Mouse (Mus musculus) 3T3-L1 (cell line): ENCODE results near the gene Ccdc88c.
"Not testable (repeated sequence)": the region's sequence is repeated elsewhere in the genome, so short reads cannot be mapped to it uniquely, and the experiment has no call there.

ENCODE experiments used
- DNase-seq: peaks from one replicate; pipeline ENCODE4 v3.0.0-alpha.2; 2015; ENCODE audit warnings: low read depth, low spot score

Ccdc88c gene

DNA sequence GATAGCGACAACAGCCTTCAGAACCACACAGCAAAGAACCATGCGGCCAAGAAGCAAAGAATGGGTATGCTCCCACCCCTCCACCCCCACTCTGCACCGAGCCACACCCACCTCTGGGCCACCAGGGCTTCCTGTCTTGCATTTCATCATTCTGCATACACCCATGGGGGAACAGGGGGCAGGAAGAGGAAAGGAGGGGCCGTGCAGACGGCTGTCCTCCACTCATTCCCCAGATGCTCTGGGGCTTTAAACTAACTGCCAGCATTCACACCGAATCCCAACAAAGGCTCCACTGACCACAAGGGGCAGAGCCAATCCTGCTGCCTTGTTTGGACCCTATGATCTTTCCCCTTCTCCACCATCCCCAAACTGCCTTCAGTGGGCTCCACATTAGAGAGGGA, 10.9 kb downstream of the Ccdc88c start:
- DNase-seq = no peak

DNA sequence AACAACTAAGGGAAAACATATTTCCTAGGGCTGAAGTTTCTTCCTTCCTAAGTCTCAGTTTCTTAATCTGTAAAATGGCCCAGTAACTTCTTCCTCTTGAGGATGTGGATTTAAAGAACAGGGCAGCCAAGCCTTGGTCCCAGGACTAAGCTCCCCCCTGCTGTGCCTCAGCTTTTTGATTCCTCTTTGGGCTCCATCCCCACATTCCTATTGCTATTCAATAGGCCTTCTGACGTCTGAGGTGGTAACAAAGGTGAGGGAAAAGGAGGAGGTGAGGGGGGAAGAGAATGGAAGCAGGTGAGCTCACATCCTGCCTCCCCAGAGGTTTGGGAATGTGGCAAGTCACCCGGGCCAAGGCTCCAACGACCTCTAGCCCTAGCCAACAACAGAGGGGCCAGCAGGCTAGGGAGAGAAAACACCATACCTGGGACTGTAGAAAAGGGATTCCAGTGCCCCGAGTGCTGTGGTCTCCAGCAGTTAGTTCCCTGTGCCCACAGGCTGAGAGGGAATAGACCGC, 12.4 kb downstream of the Ccdc88c start:
- DNase-seq = no peak

DNA sequence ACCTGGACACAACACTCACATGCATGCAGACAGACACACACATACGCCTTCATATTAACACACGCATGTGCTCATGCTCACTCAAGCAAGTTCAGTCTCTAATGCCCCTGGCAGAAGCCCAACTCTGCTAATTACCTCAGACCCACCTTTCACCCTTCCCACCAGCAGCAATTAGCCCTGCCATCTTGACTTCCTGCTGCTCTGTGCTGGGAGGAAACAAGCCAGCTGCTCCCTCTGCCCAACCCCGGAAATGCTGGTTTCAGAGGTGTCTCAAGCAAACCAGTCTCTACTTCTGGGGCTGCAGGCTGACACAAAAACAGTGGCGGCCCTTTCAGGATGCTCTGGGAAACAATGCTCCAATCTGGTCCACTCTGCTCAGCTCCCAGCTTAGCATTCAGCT, 12.9 kb downstream of the Ccdc88c start:
- no peak for DNase-seq

DNA sequence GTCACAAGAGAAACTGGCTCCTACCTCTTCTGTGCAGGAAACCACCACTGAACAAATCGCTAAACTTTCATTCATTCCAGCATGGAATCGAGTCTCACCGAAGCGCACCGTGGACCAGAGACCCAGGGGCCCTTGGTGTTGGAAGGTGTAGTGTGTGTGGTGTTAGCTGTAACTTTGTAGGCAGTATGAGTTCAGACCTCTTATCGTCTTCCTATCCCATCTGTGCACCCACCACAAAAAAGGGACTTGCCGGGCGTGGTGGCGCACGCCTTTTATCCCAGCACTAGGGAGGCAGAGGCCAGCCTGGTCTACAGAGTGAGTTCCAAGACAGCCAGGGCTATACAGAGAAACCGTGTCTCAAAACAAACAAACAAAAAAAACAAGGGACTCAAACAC, 13.7 kb downstream of the Ccdc88c start:
- DNase-seq = no peak

DNA sequence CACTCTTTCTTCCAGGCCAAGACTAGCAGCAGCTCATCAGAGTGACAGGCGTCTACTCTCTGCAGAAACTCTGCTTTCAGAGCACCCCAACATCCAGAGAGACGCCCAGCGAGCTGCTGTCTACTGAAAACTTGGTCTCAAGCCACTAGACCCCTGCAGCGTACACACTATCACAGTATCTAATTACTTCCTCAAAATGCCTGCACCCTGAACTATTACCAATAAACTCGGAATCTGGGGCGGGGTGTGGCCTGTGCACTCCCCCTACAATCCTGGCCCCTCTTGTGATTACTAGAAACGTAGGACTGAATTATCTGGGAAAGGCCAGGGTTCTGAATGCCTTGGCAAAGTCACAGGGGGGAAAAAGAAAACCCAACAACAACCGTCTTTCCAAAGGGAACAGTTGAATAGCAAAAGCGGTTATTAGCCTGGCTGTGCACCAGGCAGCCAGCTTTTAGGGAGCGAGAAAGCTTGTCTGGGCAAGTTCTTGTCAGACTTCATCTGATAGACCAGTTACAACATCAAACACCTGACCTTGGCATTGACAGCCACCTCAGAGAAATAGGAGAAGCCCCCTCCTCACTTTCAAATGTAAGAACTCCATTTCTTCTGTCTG, 14.2 kb downstream of the Ccdc88c start:
- no peak for DNase-seq

DNA sequence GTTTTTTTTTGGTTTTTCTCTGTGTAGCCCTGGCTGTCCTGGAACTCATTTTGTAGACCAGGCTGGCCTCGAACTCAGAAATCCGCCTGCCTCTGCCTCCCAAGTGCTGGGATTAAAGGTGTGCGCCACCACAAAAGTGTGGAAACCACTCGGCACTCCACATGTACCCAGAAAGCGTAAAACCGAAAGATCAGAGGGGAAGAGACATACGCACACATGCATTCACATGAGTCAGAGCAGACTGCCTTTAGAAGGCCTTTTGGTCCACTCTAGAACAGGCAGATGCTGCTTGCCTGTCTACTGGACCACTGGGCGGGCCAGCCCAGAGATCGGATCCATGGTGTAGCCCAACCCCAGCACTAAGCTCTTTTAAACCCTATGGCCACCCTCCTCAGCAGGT, 15.2 kb downstream of the Ccdc88c start:
- DNase-seq = not testable (repeated sequence)

DNA sequence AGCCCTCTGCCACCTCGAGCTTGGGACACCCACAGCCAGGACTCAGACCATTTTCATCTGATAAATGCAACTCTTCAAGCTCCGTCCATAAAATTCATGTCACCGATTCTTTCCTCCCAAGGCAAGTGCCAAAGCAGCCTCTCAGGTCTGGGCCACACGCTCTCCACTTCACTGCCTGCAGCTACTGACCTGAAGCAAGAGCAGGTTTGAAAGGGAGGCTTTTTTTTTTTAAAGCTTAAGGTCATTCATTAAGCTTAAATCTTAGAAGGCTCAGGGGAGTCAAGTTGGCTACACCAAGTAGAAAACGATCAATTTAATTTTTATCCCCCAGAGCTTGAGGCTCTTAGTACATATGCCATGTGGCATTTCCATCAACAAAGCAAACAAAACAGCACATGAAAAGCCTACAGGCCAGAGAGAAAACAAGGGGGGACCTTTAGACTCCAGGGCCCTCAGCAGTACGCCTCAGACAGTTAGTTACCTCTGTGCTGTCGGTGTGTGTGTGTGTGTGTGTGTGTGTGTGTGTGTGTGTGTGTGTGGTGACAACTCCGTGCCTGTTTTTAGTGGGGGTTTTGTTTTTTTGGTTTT, 15.7 kb downstream of the Ccdc88c start:
- no peak for DNase-seq

DNA sequence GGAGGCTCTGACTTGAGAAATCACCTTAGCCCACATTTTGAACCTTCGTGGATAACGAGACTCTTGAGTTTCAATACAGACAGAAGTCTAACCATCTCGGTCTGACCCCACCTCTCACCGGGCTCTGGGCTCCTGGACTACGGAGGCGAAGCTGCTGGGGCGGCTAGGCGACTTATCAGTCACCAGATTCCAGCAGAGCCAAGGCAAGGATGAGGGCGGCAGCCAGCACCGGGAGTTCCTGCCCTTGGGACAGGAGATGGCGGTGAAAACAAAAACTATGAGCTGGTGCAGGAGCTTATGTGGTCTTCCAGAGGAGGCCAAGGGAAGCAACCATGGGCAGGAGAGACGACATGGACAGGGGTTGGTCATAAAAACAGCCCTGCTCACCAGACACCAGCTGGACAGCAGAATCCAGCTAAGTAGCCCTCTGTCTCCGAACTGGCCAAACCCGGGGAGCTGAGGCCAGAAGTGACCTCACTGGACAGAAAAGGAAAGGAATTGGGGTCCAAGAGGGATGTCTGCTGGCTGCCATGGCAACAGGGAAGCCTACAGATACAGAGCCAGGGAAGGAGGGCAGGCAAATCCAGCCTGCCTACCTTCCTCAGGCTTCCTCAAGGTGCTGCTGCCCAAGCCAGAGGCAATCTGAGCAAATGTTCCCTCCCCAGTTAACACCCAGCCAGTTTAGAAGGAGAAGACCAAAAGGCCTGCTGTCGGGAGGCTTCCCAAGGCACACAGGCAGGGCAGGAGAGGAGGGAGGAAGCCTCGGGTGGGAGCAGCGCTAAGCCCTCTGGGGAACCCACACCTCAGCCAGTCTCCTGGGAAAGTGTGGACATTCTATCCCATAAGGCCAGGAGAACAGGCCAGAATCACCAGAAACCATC, 16.4 kb downstream of the Ccdc88c start:
- DNase-seq = no peak

DNA sequence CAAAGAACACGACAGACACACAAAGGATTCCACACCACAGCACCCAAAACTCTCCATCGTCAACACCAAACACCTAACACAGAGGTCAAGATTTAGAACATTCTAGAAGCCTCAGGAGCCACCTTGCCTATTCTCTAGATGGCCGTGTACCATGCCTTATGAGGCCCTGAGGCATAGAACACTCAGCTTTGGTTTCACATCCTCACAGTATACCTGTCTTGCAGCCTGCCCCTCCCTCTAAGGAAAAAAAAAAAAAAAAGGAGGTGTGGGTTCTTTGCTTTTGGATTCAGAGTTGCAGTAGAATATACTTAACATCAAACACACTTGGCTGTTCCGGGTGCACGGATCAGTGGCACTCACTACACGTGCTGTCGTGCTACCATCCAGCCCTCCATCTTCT, 17.8 kb downstream of the Ccdc88c start:
- no peak for DNase-seq

DNA sequence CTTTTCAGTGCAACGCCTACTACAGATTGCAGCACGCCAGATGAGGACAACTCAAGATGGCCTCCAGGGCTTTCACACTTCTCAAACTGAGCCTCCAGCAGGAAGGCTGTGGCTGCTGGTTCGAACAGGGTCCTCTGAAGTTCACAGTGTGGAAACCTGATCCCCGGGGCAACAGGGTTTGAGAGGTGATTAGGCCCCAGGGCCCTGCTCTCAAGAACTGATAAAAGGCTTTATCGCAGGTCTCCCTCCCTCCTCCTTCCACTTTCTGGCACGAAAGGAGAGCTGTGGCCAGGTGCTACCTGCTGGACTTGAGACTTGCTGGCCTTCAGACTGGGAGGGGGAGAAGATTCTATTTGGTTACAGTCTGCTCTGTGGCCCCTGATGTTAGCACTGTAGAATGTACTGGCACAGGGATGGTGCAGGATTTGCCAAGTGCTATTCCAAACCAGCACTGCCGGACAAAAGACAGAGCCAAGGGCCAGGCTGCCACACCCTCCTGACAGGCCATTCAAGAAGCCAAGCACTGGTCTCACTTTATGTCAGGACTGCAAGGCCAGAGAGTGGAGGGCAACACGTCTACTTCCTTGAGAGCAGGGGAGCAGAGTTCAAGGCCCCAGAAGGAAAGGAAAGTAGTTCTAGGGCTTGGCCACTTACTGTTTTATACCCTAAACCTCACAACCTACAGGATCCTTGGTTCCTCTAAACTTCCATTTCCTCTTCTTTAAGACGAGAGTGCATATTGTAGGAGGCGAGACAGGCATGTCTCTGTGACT, 18.5 kb downstream of the Ccdc88c start:
- DNase-seq = no peak

DNA sequence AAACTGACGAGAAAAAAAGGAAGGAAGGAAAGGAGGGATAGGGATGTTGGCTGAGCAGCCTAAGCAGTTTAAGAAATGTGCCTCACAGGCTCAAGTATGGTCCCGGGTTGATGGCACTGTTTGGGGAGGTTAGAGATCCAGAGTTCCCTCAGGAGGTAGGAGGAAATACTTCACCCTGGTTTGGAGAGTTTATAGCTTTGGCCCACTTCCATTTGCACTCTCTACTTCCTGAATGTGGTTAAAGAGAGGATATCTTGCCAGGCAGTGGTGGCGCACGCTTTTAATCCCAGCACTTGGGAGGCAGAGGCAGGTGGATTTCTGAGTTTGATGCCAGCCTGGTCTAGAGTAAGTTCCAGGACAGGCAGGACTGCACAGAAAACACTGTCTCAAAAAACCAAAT, 19.6 kb downstream of the Ccdc88c start:
- no peak for DNase-seq

DNA sequence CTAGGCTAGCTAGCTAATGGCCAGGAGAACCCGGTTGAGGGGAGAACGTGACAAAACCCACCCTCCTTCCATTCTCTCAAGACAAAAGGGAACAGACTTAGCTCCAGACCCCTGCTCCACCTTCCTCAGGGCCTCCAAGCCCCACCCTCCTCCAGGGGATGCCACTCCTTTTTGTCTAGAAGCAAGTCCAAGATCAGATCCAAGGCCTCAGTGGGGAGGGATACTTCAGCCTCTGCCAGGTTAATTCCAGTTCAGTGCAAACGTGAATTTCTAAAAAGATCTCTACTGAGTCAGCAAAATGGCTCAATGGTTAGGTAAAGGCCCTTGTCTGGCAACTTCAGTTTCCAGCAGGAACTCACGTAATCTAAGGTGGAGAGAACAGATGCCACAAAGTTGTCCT, 20.2 kb downstream of the Ccdc88c start:
- no peak for DNase-seq

DNA sequence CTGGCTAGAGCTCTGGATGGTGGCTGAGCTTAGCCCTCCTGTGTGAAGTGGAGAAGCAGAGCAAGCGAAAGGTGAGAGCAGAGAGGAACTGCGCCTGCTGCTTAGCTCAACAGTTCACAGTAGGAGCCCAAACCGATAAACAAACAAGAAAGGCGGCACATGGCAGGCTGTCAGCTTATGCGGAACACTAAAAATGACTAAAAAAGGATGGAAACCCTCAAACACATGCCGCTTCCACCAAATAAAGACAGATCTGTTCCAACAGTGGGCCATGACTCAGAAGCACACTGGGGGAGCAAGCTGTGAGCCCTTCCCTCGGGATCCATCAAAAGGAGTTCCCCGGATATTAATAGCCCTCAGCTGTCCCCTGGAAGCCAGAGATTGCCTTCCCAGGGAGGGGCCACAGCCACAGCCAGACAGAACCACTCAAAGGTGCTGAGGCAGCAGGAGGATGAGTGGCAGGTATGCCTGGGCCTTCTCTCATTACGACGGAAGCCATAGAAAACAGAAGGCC, 20.8 kb downstream of the Ccdc88c start:
- DNase-seq = peak; percentile 28

DNA sequence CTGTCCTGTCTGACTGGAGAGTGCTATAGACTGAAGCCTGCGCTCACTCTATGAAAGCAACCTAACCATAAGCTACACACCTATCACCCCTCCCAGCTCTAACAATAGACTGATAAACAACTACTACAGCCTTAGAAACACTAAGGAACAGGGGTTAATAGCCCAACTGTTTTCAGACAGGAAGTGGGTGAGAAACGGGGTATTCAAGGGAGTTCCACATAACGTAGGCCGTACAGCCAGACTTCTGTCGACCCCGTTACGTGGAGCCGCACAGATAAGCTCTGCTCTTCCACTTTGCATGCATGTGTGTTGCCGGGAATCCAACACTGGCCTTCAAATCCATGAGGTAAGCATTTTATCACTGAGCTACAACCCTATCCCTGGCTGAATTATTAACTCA, 21.4 kb downstream of the Ccdc88c start:
- no peak for DNase-seq

DNA sequence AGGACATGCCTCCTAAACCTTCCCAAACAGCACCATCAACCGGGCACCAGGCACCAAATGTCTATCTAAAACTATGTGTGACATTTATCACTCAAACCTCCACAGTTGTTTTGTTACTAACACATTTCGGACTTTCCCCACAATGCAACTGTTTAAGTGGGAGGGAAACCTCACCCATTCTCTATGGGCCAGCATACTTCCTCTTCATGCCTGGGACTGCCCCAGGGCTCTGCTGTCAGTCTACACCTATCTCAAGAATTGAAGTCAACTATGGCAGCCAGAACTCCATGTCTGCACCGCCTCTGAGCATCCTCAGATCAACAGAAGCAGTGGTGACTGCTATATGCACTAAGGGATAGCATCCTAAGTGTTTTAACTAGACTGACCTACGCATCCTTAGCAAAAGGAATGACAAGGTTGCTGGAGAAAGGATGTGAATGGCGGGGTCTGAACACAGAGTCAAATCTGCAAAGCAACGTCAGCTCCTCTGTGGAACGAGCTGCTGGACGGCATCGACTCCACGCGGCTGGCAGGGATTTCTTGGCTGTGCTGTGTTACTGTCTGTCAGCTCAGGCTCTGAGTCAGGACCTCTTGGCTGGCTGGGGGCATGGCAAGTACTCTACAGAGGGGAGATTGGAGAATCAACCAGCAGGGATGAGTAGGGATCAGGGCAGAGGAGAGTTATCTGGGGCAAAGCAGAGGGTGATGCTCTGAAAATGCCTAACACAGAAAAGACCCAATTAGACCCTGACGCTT, 23.0 kb downstream of the Ccdc88c start:
- no peak for DNase-seq

DNA sequence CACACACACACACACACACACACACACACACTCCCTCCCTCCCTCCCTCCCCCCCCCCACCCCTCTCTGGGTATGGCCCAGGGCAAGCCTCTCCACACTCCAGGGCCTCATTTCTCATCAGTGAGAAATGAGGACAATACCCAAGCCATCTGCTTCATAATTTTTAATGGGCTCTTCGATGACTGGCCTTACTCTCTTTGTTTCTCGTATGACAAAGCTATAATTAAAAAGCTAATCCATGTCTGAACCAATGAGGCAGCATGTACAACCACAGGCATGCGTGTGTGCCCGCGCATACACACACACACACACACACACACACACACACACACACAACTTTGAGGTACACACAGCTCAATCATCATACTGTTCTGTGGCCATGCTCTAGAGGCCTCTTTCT, 23.9 kb downstream of the Ccdc88c start:
- DNase-seq = no peak

DNA sequence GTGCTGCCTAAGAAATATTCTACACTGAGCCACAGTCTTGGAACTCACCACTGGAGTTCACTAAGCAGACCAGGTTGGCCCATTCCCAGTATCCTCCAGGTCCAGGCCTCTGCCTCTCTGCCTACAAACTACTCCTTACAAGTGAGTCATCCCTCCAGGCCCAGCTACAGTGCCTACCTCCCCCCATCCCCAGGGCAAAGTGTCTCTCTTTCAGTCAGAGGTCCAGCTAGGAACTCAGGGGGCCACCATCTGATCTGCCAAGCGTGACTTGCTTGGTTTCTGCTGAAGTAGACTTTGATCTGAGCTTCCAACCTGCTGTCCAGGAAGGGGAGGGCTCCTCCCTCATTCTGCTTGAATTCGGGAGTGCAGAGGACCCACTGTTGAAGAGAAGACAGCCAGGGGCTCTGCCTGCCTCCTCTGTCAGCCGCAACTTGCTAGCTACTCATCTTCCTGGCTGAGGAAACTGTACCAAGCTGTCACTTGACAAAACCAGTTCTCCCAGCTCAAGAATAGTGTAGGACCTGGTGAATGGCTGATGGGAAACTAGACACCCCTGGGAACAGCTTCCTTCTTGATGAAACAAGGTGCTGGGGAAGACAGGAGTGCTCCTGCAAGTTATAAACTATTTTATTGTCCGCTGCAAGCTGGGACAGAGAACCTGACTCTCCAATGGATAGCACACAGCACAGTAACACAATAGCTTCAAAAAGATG, 25.9 kb downstream of the Ccdc88c start:
- DNase-seq = peak; percentile 61

DNA sequence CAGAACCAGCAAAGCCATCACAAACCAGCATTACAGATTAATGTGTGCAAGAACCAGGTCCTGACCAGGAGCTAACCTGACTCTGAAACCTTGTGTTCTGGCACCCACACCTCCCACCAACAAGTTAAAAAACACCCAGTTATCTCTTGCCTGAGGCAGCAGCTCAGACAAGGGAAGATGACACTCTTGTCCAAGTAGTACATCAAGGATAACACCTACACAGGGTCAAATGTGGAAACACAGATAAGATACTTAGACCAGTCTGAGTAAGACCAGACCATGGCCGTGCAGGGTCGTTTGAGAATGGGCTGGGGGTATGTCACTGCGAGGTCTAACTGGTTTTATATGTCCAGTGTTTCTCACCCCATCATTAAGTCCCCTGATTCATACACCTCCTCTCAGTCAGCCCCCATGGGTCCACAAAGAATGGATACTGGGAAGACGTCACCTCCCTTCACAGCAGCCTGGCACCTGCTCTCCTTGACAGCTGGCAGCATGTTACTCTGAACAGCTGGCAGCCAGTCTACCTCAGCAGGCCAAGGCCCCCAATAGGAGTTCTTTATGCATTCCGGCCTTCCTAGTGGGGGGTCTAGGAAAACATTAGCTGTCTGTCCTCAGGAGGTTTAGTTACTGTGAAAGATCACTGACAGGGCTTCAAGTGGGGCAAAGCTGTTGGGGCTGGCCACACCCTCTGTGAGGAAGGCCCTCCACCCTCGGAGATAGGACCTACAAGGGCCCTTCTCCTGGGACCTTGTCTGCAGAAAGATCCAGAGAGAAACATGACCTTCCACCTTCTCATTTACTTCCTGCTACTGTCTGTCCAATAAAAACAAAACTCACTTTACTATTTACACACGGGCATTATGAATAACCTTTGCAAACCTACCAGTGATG, 29.5 kb downstream of the Ccdc88c start:
- DNase-seq = no peak

DNA sequence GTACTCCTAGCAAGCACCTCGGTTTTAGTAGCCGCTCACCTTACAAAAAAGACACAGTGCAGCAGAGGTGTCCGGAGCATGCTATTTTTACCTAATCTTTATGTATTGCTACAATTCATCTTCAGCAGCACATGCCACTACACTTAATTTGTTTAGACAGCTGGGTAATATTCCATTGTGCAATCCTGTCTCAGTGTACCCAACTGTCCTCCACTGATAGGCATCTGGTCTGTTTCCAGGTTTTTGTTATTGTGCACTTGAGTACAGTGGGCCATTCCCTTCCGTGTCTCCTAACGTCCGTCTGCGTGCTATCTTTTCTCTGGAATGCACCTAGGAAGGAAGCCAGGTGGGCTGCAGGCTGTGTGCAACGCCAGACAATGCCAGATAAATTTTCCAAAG, 30.3 kb downstream of the Ccdc88c start:
- DNase-seq = no peak
